Mouse (Mus musculus) heart, postnatal 25 days (tissue): Measurements from ENCODE around the gene Chchd6. TPM values are rescaled to one million over a fixed set of nuclear protein-coding genes. Genes with fewer than 3 reads are reported as not detected.

Experiments used
- DNase-seq: peaks from one replicate; pipeline ENCODE4 v3.0.0; 2022; ENCODE audit warnings: low spot score
- intact Hi-C: fragments of 180-260 bp; cut with DNase I; formaldehyde crosslinking; loops from one replicate; pipeline ENCODE4 v1.15.1; 2025
- total RNA-seq, 2 experiments: library from RNA; stranded (reverse); gene quantifications; 2 replicates each; pipeline ENCODE4 v1.2.3; 2021

Gene Chchd6
- total RNA-seq, 2 experiments from 2014 or later, result 10.1 to 13.5 TPM

DNA sequence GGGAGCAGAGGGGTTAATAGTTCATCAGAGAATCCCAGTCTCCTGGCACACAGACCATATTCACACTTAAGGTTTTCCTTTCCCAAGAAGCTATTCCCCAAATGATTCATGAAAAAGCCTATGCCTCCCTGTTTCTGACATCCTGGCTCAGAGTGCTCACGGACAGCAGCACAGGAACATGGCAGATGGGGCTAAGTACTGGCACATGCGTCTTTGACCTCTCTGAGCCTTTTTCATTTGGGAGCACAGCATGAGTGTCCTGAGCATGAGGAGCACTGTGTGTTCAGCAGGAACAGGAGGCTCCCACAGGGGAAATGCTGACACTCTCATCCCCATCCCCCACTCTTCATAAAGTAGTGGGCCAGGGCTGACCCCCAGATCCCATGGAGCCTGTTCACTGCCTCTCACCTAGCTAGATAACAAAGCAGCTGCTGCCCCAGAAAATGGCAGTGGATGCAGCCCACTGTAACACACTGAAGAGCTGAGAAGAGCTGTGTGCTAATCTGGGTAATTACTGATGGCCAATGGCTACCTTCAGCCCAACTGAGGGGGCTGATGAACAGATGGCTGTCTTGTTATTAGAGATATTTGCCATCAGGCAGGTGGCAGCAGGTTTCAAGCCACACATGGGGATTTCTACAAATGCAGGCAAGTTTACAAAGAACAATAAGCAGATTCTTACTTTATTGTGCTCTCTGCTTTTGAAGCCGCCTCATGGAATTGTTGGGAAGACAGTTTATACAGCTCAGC is 176.2 kb downstream of the Chchd6 start:
- intact Hi-C loops, result no loop called here
- DNase-seq, result no peak

DNA sequence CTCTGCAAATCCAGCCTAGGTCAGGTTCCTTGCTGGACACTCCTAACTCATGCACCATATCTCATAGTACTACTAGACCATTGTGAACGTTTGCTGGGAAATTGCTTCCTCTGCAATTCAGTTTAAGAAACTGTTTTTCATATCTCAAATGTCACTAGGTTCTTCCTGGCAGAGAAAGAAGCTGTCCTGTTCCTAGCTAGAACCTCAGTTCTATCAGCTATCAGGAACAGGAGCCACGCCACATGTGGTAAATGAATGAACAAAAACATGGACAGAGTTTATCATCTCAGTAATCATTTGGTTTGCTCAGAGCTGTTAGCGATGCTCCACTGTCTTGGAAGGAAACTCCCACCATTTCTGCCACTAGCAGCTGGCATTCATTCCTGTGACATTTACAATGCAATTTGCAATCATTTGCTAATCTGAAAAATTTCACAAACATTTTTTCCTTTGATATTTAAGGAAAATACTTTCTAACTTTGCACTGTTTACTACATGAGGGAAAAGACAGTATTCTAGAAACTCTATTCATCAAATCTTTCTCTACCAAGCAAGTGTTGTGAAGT is 179.3 kb downstream of the Chchd6 start:
- intact Hi-C loops, result no loop called here
- no peak for DNase-seq

GRCm38 (mm10) chr6:89415091-89415490 is 180.4 kb downstream of the Chchd6 start:
- no peak for DNase-seq
- intact Hi-C loops, result no loop called here

DNA sequence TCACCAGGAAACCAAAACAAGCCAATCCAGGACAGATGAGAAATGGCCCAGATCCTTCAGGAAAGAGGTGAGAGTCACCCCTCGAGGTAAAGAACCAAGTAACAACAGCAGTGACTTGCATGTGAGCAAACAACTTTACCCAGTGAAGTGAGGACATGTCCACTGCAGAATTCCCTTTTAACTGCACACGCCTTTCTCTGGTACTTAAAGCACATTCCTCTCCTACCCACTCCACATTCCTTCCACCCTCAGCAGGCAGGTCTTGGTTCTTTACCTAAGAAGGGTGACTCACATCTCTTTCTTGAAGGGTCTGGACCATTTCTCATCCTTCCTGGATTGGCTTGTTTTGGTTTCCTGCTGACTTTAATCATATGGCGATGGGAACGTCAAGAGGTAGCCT is 181.3 kb downstream of the Chchd6 start:
- DNase-seq, result no peak
- intact Hi-C loops, result no loop called here

DNA sequence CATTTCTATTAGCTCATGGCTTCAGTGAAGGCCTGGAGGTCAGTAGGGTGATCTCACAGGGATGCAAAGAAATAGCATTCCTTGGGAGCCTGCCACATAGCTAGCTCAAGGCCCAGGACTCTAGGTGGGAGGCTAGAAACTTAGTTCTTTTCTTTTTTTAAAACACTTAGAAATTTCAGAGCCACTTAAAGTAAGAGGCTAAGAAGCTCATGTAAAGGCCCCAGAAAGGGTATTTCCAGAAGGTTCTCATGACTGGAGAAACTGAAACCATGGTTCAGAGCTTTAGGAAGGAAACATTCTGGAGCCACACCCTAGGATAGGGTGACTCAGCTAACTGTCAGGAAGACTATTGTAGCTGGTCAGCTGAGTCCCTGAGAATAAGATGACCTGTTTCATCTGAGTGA is 182.0 kb downstream of the Chchd6 start:
- no peak for DNase-seq
- intact Hi-C loops, result no loop called here

- no peak for DNase-seq
- intact Hi-C loops, result no loop called here
These were observed 182.9 kb downstream of the Chchd6 start for GRCm38 (mm10) chr6:89412562-89412961.

- intact Hi-C loops, result no loop called here
- DNase-seq, result no peak
These were observed 186.4 kb downstream of the Chchd6 start for GRCm38 (mm10) chr6:89409041-89409440.

- intact Hi-C loops, result no loop called here
- no peak for DNase-seq
These were observed 187.2 kb downstream of the Chchd6 start for GRCm38 (mm10) chr6:89408259-89408658.

GRCm38 (mm10) chr6:89407247-89407889 is 188.1 kb downstream of the Chchd6 start:
- intact Hi-C loops, result no loop called here
- DNase-seq, result no peak

DNA sequence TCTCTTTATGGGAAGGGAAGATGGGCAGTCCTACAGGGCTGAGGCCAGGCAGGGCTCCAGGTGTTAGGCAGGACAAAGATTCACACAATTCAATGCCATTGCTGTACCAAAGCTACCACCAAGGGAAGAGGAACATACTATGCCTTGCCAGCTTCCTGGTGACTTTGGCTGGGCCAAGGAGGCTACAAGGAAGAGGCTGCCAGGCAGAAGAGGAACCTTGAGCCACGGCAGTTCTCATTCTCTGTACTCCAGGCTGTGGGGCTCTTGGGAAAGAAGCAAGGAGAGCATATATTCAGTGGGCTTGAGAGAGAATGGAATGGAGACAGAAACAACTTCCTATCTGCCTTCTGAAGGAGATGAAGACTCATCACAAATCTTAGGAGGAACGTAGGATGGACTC is 190.5 kb downstream of the Chchd6 start:
- intact Hi-C loops, result no loop called here
- DNase-seq, result no peak

- no peak for DNase-seq
- intact Hi-C loops, result no loop called here
These were observed 191.9 kb downstream of the Chchd6 start for GRCm38 (mm10) chr6:89403257-89404225.

- intact Hi-C loops, result no loop called here
- DNase-seq, result no peak
These were observed 193.0 kb downstream of the Chchd6 start for GRCm38 (mm10) chr6:89402406-89402805.

GRCm38 (mm10) chr6:89399564-89399963 is 195.9 kb downstream of the Chchd6 start:
- intact Hi-C loops, result no loop called here
- DNase-seq, result no peak

DNA sequence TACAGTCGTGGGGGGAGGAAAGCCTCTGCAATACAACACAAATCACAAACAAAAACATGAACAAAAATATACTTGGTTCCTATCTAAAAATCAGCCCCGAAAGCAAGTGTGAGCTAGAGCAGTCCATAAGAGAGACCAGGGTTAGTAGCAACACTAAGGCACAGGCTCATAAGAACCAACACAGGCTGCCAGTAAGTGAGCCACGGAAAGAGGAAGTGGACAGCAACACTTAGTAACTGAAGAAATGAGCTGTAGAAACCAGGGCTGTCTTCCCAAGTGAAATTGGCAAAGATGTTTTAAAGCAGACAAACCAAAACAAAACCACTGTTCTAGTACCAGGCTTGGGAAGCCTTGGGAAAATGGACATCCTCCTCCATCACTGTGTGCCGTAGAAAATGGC is 197.5 kb downstream of the Chchd6 start:
- DNase-seq, result no peak
- intact Hi-C loops, result no loop called here

- no peak for DNase-seq
- intact Hi-C loops, result no loop called here
These were observed 201.6 kb downstream of the Chchd6 start for GRCm38 (mm10) chr6:89393820-89394219.

GRCm38 (mm10) chr6:89392213-89392612 is 203.2 kb downstream of the Chchd6 start:
- intact Hi-C loops, result no loop called here
- DNase-seq, result no peak

GRCm38 (mm10) chr6:89389771-89390170 is 205.7 kb downstream of the Chchd6 start:
- intact Hi-C loops, result no loop called here
- DNase-seq, result no peak

GRCm38 (mm10) chr6:89386956-89387355 is 208.5 kb downstream of the Chchd6 start:
- intact Hi-C loops, result no loop called here
- no peak for DNase-seq

DNA sequence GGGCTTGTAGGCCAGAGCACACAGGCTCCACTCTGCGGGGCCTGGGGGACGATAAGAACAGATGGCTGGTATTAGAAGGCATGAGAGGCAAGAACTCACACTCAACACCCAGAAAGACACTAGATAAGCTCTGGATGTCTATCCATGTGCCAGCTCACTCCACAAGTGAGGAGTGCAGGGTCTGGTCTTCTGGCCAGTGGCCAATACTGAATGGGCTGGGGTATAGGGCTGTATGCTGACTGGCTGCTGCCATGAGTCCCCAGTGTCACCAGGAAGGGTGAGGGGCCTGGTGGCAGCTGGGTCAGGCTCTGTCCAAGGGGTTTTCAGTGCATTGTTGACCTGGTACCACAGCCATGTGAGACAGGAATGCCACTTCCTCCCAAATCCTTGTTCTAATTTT is 210.8 kb downstream of the Chchd6 start:
- DNase-seq, result no peak
- intact Hi-C loops, result no loop called here

DNA sequence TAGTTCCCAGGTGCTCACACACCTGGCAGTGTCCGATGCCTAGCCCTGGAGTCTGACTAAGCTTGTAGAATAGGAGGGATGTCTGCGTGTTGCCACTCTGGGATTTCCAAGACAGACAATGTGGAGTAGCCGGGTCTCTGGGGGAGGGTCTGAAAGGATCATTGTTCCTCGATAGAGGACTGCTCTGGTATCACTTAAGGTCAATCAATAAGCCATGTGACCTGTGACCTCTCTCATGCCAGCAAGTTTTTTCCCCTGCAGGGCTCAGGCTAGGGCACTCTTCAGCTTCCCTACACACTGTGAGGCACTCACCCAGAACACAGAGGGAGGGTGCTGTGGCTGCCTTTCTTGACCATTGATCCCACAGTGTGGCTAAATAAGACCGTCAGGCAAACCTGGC is 213.6 kb downstream of the Chchd6 start:
- DNase-seq, result no peak
- intact Hi-C loops, result loop anchor here (1.0 kb wide), 1 partner anchor 24 kb away; no protein-coding TSS in a partner anchor
